Mouse (Mus musculus) CH12.LX (cell line): Measurements from ENCODE around the gene Map2k5. TPM values are rescaled to one million over a fixed set of nuclear protein-coding genes. Genes with fewer than 3 reads are reported as not detected.

Experiments
- DNase-seq: peaks from one replicate; pipeline ENCODE4 v3.0.0-alpha.2; 2013; ENCODE audit errors: extremely low read depth
- H3K27ac ChIP-seq: 2 replicates; pipeline ENCODE4 v1.5.1; 2012; ENCODE audit warnings: low read depth, mild to moderate bottlenecking, control low read depth, moderate library complexity; ENCODE audit not compliant: insufficient read depth
- H3K27me3 ChIP-seq: replicated peaks from 2 replicates; pipeline ENCODE3; 2012; ENCODE audit warnings: inconsistent platforms
- H3K36me3 ChIP-seq, 2 experiments: replicated peaks in 1 of 2; 2 replicates each; pipeline versions ENCODE3 to v1.6.1; 2012; ENCODE audit warnings: inconsistent platforms in 1 of 2, low read length in 1 of 2, mild to moderate bottlenecking in 1 of 2, mixed read lengths in 1 of 2, moderate library complexity in 1 of 2; ENCODE audit not compliant: control insufficient read depth in 1 of 2, insufficient read depth in 1 of 2
- H3K4me1 ChIP-seq, 2 experiments: 2 replicates each; pipeline ENCODE4 v1.6.1; 2012; ENCODE audit warnings: inconsistent platforms in 1 of 2, moderate library complexity in 1 of 2; ENCODE audit not compliant: insufficient read depth in 2 of 2, control insufficient read depth in 1 of 2
- H3K4me2 ChIP-seq: 2 replicates; pipeline ENCODE4 v1.6.1; 2012; ENCODE audit warnings: low read depth, mild to moderate bottlenecking, control low read depth; ENCODE audit not compliant: poor library complexity, insufficient read depth, severe bottlenecking
- H3K4me3 ChIP-seq, 3 experiments: fragments of 150-350 bp in 1 of 3; sonication (generic) in 1 of 3; replicated peaks in 1 of 3; 2 replicates each; pipeline versions ENCODE3 to v1.5.1; 2011 to 2012; ENCODE audit warnings: low read depth in 2 of 3, low read length in 2 of 3, mild to moderate bottlenecking in 2 of 3, moderate library complexity in 2 of 3, control low read depth in 1 of 3, improper control_type of control experiment in 1 of 3, inconsistent platforms in 1 of 3, mixed read lengths in 1 of 3; ENCODE audit not compliant: poor library complexity in 1 of 3
- H3K79me2 ChIP-seq: replicated peaks from 2 replicates; pipeline ENCODE4 v1.6.1; 2012; ENCODE audit warnings: mild to moderate bottlenecking, moderate library complexity; ENCODE audit not compliant: control insufficient read depth, poor library complexity, insufficient read depth, severe bottlenecking; ENCODE audit errors: extremely low read depth
- H3K9ac ChIP-seq: 2 replicates; pipeline ENCODE4 v1.6.1; 2012; ENCODE audit warnings: low read depth, mild to moderate bottlenecking, control low read depth, moderate library complexity; ENCODE audit not compliant: insufficient read depth
- H3K9me3 ChIP-seq: replicated peaks from 2 replicates; pipeline ENCODE3; 2012; ENCODE audit warnings: low read length, inconsistent platforms, mixed read lengths
- BHLHE40 ChIP-seq: IDR thresholded peaks from 2 replicates; pipeline ENCODE4 v1.6.1; 2011; ENCODE audit warnings: mild to moderate bottlenecking, low read depth, low read length, improper control_type of control experiment
- CHD2 ChIP-seq: IDR thresholded peaks from 2 replicates; pipeline ENCODE4 v1.6.1; 2011; ENCODE audit warnings: low read length, improper control_type of control experiment
- HCFC1 ChIP-seq: IDR thresholded peaks from 2 replicates; pipeline ENCODE4 v1.6.1; 2012; ENCODE audit warnings: low read depth, mild to moderate bottlenecking, inconsistent platforms, low read length, improper control_type of control experiment
- JUND ChIP-seq: conservative IDR thresholded peaks from 2 replicates; pipeline ENCODE4 v1.6.1; 2011; ENCODE audit warnings: low read depth, low read length, improper control_type of control experiment
- MEF2A ChIP-seq: IDR thresholded peaks from 2 replicates; pipeline ENCODE4 v1.6.1; 2014; ENCODE audit warnings: low read depth, mild to moderate bottlenecking, inconsistent platforms, low read length, improper control_type of control experiment, borderline replicate concordance
- NRF1 ChIP-seq: IDR thresholded peaks from 2 replicates; pipeline ENCODE4 v1.6.1; 2014; ENCODE audit warnings: low read depth, mild to moderate bottlenecking, inconsistent platforms, low read length, improper control_type of control experiment, moderate library complexity
- SMC3 ChIP-seq: IDR thresholded peaks from 2 replicates; pipeline ENCODE4 v1.6.1; 2011; ENCODE audit warnings: low read depth, low read length, improper control_type of control experiment
- TCF12 ChIP-seq: IDR thresholded peaks from 2 replicates; pipeline ENCODE4 v1.6.1; 2014; ENCODE audit warnings: low read depth, mild to moderate bottlenecking, inconsistent platforms, low read length, improper control_type of control experiment
- USF1 ChIP-seq: IDR thresholded peaks from 2 replicates; pipeline ENCODE4 v1.6.1; 2014; ENCODE audit warnings: low read depth, mild to moderate bottlenecking, inconsistent platforms, low read length, improper control_type of control experiment
- ZC3H11A ChIP-seq: IDR thresholded peaks from 2 replicates; pipeline ENCODE4 v1.6.1; 2012; ENCODE audit warnings: low read depth, mild to moderate bottlenecking, inconsistent platforms, low read length, improper control_type of control experiment
- dilution Hi-C: fragments of 300-500 bp; cut with MboI; formaldehyde crosslinking; loops from 2 replicates; pipeline ENCODE4 v1.14.3; 2020; ENCODE audit warnings: low sequenced_read_pairs; ENCODE audit not compliant: extremely low pct_unique_long_range_greater_than_20kb, extremely low pct_ligation_motif_present
- in situ Hi-C: fragments of 300-500 bp; cut with MboI; formaldehyde crosslinking; loops from 3 replicates; pipeline ENCODE4 v1.14.3; 2019; ENCODE audit warnings: low sequenced_read_pairs, low pct_ligation_motif_present, low pct_unique_long_range_greater_than_20kb, mixed read lengths
- polyA plus RNA-seq: library from polyadenylated mRNA; unstranded; fragments of >175 nt; gene quantifications from 2 replicates; pipeline ENCODE4 v1.2.1, GENCODE M21; 2012; ENCODE audit warnings: low read depth; ENCODE audit not compliant: insufficient read length
- total RNA-seq, 2 experiments: library from RNA; depleted of rRNA; stranded (reverse); fragments of 300-350 nt in 1 of 2; fragments of >200 nt in 1 of 2; gene quantifications; 2 replicates each; pipeline ENCODE4 v1.2.3; 2012 to 2014

Gene Map2k5
- total and polyA plus RNA-seq, 3 experiments, result 10.8 to 22.6 (median 11.2) TPM

- no peak for DNase-seq
- no peak for TF ChIP-seq JUND
- TF ChIP-seq NRF1, result no peak
- TF ChIP-seq TCF12, result no peak
- no peak for TF ChIP-seq BHLHE40
Measured at GRCm38 (mm10) chr9:63294846-63295245, 82.9 kb downstream of the Map2k5 start.

GRCm38 (mm10) chr9:63293781-63294480 lies 83.8 kb downstream of the Map2k5 start:
- H3K4me2 ChIP-seq, result no peak overlapping the region
- peaks cover 18 to 65% of the 10 kb centered on the region in 2 experiments for H3K36me3 ChIP-seq
- H3K4me1 ChIP-seq, result peaks cover 0 to 1% of the 10 kb centered on the region in 2 experiments; a peak in 1 of 4 replicates
- no peak overlapping the region for H3K4me3 ChIP-seq
- no peak overlapping the region for H3K9ac ChIP-seq
- H3K27ac ChIP-seq, result no peak overlapping the region
- no peaks in the 10 kb centered on the region for H3K79me2 ChIP-seq
- no peaks in the 10 kb centered on the region for H3K9me3 ChIP-seq
- in situ Hi-C loops, result no loop called here
- no peaks in the 10 kb centered on the region for H3K27me3 ChIP-seq
- TF ChIP-seq JUND, result no peak
- no peak for TF ChIP-seq SMC3
- no peak for TF ChIP-seq TCF12
- TF ChIP-seq ZC3H11A, result no peak
- no peak for TF ChIP-seq CHD2
- TF ChIP-seq, all 38 proteins: peak for 0
- dilution Hi-C loops, result no loop called here
- no peak for DNase-seq

More at GRCm38 (mm10) chr9:63294846-63295245, 82.9 kb downstream of the Map2k5 start:
- H3K9ac ChIP-seq, result no peak overlapping the region
- in situ Hi-C loops, result no loop called here
- no peak overlapping the region for H3K4me3 ChIP-seq
- no peaks in the 10 kb centered on the region for H3K9me3 ChIP-seq
- dilution Hi-C loops, result no loop called here
- H3K4me2 ChIP-seq, result no peak overlapping the region
- H3K79me2 ChIP-seq, result no peaks in the 10 kb centered on the region
- peaks cover 14 to 63% of the 10 kb centered on the region in 2 experiments for H3K36me3 ChIP-seq
- no peaks in the 10 kb centered on the region for H3K4me1 ChIP-seq
- no peaks in the 10 kb centered on the region for H3K27me3 ChIP-seq
- H3K27ac ChIP-seq, result no peak overlapping the region

GRCm38 (mm10) chr9:63288676-63289075 lies 89.0 kb downstream of the Map2k5 start:
- H3K4me3 ChIP-seq, result no peak overlapping the region
- no peak for DNase-seq
- H3K9ac ChIP-seq, result no peak overlapping the region
- TF ChIP-seq USF1 (no peak), MEF2A (no peak), BHLHE40 (no peak), HCFC1 (no peak)
- TF ChIP-seq, all 38 proteins: peak for 0
- dilution Hi-C loops, result no loop called here
- Histone ChIP-seq H3K79me2 (no peaks in the 10 kb centered on the region), H3K36me3 (peaks cover 19 to 54% of the 10 kb centered on the region in 2 experiments), H3K27me3 (no peaks in the 10 kb centered on the region), H3K4me1 (peaks cover 0 to 9% of the 10 kb centered on the region in 2 experiments; a peak in 1 of 4 replicates), H3K4me2 (no peak overlapping the region), H3K9me3 (no peaks in the 10 kb centered on the region), H3K27ac (no peak overlapping the region)
- in situ Hi-C loops, result no loop called here
